Mouse (Mus musculus) heart, embryonic 13.5 days (tissue): ENCODE measurements at regions not wholly inside any gene's neighbourhood (a gene's known extent, or its start where the extent isn't known, plus 50 kb on each side); places are given as distances from the start of the nearest gene placed in this dataset.

Source experiments
- ATAC-seq: fragments of 200-750 bp; cut with Nextera tagmentation; 2 replicates; pipeline ENCODE4 v1.8.0; 2017; ENCODE audit warnings: moderate TSS enrichment; ENCODE audit not compliant: insufficient number of reproducible peaks, low FRiP score, low TSS enrichment; ENCODE audit errors: extremely low read depth
- H3K27ac ChIP-seq: fragments of 300-500 bp; sonication (generic); replicated peaks from 2 replicates; pipeline ENCODE4 v1.5.1; 2015; ENCODE audit warnings: moderate library complexity, mild to moderate bottlenecking, inconsistent platforms
- H3K27me3 ChIP-seq: fragments of 300-500 bp; sonication (generic); replicated peaks from 2 replicates; pipeline ENCODE4 v1.6.1; 2015; ENCODE audit warnings: mild to moderate bottlenecking, inconsistent platforms
- H3K36me3 ChIP-seq: fragments of 300-500 bp; sonication (generic); 2 replicates; pipeline ENCODE4 v1.6.1; 2015; ENCODE audit warnings: mild to moderate bottlenecking, inconsistent platforms
- H3K4me1 ChIP-seq: fragments of 300-500 bp; sonication (generic); 2 replicates; pipeline ENCODE4 v1.6.1; 2015; ENCODE audit warnings: inconsistent platforms
- H3K4me2 ChIP-seq: fragments of 300-500 bp; sonication (generic); 2 replicates; pipeline ENCODE4 v1.6.1; 2015; ENCODE audit warnings: inconsistent platforms, mild to moderate bottlenecking, moderate library complexity
- H3K4me3 ChIP-seq: fragments of 300-500 bp; sonication (generic); 2 replicates; pipeline ENCODE4 v1.5.1; 2015; ENCODE audit warnings: moderate library complexity, mild to moderate bottlenecking, inconsistent platforms
- H3K9ac ChIP-seq: fragments of 300-500 bp; sonication (generic); 2 replicates; pipeline ENCODE4 v1.6.1; 2015; ENCODE audit warnings: inconsistent platforms, mild to moderate bottlenecking, moderate library complexity
- H3K9me3 ChIP-seq: fragments of 300-500 bp; sonication (generic); 2 replicates; pipeline ENCODE4 v1.6.1; 2016; ENCODE audit warnings: inconsistent platforms
- WGBS: fragments of 180-500 bp; shearing (Covaris S2); methylation state at CpG from one replicate; pipeline ENCODE4 v1.1.7; 2015; ENCODE audit warnings: mixed read lengths; 5-methylcytosine and 5-hydroxymethylcytosine counted together

DNA sequence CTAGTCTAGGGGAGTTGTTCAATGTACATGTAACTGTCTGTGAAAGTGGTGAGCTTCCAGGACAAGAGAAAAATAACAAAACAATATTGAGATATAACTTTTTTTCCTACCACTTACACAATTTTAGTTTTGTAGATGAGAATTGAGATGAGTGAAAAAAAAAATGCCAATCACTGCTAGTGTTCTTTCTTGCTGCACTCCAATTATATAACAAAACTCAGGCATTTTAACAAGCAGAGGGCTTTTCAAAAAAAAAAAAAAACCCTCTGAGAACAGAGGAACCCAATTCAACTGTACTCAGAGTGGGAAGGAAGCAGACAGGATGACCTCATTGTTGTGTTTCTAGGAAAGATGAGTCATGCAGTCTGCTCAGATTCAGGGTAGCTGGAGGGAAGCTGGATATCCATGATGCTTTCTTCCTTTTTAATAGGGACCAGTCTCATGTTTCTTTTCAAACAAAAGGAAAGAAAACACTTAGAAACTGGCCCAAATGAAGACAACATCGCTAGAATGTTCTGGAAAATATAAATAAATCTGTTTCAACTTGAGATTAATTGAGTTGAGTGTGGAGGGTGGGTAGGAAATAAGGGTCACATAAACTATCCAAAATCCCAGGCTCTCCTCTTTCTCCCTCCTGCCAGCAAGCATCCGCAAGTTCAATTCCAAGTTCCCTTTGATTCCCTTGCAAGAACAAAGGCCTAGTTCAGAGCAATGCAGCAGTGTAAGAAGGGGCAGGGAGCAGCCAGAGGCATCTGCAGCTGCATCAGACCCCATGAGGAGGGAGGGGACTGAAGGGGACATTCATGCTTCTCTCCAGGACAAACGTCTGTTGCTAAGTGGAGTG lies 250.6 kb downstream of the Trib2 start:
- no peaks in the 10 kb centered on the region for H3K9me3 ChIP-seq
- no peak overlapping the region for H3K9ac ChIP-seq
- H3K4me1 ChIP-seq = peaks cover 13% of the 10 kb centered on the region
- WGBS = 38% methylated on average over 3 of the region's 3 CpGs
- H3K4me3 ChIP-seq = no peak overlapping the region
- no peak overlapping the region for H3K4me2 ChIP-seq
- H3K27me3 ChIP-seq = no peaks in the 10 kb centered on the region
- H3K36me3 ChIP-seq = no peaks in the 10 kb centered on the region
- peak overlapping the region; percentile 70 for H3K27ac ChIP-seq
- no peak for ATAC-seq

DNA sequence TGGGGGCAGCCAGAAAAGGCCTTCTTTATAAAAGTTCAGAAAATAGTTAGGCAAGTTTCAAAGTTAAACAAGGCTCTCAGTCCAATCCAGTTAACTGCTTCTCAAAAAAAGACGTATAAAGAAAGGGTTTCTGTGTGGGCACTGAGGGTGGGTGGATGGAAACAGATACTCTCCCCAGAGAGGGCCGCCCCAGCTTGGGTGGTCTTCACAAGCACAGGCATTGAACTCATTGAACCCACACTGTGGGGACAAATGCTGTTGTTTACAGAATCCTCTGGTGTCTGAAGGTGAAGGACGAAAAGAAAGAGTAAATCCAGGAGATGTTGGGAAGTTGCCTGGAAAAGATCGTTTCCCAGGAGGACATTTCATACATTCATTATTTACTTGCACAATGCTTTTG lies 253.9 kb downstream of the Trib2 start:
- H3K9me3 ChIP-seq = no peaks in the 10 kb centered on the region
- H3K27me3 ChIP-seq = no peaks in the 10 kb centered on the region
- H3K27ac ChIP-seq = no peak overlapping the region
- WGBS = 70% methylated on average over 4 of the region's 4 CpGs
- H3K4me1 ChIP-seq = peaks cover 13% of the 10 kb centered on the region
- no peak for ATAC-seq
- H3K36me3 ChIP-seq = no peaks in the 10 kb centered on the region
- H3K4me2 ChIP-seq = no peak overlapping the region
- no peak overlapping the region for H3K9ac ChIP-seq
- no peak overlapping the region for H3K4me3 ChIP-seq

DNA sequence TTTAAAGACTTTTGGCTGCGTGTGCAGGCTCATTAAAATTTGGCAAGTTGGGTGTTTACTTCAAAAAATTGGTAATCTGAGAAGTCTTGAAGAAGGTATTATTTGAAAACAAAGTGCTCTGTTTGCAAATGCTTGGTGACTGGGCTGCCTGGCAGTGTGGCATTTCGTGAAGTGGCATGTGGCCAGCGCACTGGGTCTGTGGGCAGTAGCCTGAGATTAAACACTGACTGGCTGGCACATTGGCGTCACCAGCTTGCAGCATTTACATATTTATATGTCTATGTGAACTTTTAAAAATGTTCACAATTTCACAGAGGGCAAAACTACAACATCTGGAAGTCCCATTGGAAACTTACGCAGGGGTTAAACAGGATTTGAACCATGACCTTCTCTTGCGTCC lies 261.3 kb downstream of the Trib2 start:
- Histone ChIP-seq H3K27ac (no peak overlapping the region), H3K9me3 (no peaks in the 10 kb centered on the region), H3K4me2 (no peak overlapping the region), H3K27me3 (no peaks in the 10 kb centered on the region), H3K4me3 (no peak overlapping the region), H3K9ac (no peak overlapping the region), H3K4me1 (no peaks in the 10 kb centered on the region), H3K36me3 (no peaks in the 10 kb centered on the region)
- ATAC-seq = no peak
- WGBS = 87% methylated on average over 6 of the region's 6 CpGs

DNA sequence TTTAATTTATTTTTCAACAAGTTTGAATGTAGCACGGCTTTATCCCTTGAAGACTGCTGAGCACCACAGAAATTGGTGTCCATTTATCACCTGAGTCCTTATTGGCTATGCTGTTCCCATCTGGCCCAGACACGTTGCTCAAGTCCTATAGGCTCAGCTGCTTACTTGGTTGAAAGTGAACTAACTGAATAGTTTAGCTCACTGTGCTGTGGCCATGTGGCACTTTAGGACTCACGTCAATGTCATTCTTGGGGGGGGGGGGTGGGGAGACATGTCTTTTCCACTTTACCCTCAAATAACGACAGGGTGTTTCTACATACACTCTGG lies 263.1 kb downstream of the Trib2 start:
- H3K9me3 ChIP-seq = no peaks in the 10 kb centered on the region
- no peak overlapping the region for H3K27ac ChIP-seq
- H3K4me3 ChIP-seq = no peak overlapping the region
- no peak for ATAC-seq
- H3K36me3 ChIP-seq = no peaks in the 10 kb centered on the region
- no peak overlapping the region for H3K9ac ChIP-seq
- no peaks in the 10 kb centered on the region for H3K27me3 ChIP-seq
- WGBS = 69% methylated on average over 4 of the region's 4 CpGs
- H3K4me2 ChIP-seq = no peak overlapping the region
- no peaks in the 10 kb centered on the region for H3K4me1 ChIP-seq

DNA sequence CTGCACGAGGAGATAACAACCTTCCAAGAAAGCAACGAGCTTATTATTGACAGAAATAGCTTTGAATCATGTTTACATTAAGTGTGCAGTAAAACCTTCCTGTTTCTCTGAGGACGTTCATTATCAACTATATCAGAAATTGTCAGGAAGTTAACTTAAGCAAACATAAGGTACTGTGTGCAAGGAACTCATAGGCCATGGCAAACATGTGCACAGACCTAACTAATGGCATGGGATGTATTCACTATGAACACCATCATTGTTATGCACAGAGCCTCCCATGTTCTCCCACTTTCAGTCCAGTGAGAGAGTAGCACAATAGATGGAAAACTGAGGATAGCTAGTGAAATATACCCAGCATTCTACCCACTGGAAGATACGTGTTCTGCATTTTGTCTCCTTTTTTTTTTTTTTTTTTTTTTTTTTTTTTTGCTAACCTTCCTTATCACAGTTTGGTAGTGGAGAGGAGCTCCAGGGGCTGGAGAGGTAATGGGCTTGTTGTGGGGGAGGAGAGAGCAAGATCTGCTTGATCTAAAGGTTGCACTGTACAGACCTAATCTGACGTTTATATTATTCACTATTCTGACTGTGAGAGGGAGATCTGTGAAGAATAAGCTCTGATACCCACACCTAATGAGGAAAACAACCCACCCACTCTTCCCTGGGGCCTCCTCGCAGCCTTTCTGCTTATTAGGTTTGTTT lies 263.6 kb downstream of the Trib2 start:
- 54% methylated on average over 6 of the region's 6 CpGs for WGBS
- Histone ChIP-seq H3K27ac (no peak overlapping the region), H3K9ac (no peak overlapping the region), H3K27me3 (no peaks in the 10 kb centered on the region), H3K4me2 (no peak overlapping the region), H3K36me3 (no peaks in the 10 kb centered on the region), H3K4me1 (no peaks in the 10 kb centered on the region), H3K9me3 (no peaks in the 10 kb centered on the region), H3K4me3 (no peak overlapping the region)
- no peak for ATAC-seq

DNA sequence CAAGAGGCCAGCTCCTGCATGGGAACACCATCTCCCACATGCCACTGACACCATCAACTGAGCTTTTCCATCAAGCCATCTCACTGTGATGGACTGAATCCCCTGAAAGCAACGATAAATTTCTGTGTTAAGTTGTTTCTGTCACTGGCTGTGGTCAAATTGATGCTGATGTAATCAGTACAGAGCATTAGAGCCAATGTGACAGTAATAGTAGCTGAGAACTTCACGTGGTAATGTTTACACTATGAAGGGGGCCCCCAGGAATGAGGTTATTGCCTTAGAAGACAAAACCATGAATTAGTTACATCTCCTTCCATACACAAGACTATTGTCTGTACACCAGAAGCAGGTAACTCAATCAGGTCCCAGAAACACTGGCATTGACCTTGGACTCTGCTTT lies 264.5 kb downstream of the Trib2 start:
- H3K9me3 ChIP-seq = no peaks in the 10 kb centered on the region
- no peak overlapping the region for H3K4me3 ChIP-seq
- no peaks in the 10 kb centered on the region for H3K36me3 ChIP-seq
- no peak overlapping the region for H3K4me2 ChIP-seq
- no peak for ATAC-seq
- no peaks in the 10 kb centered on the region for H3K4me1 ChIP-seq
- no peak overlapping the region for H3K27ac ChIP-seq
- no peaks in the 10 kb centered on the region for H3K27me3 ChIP-seq
- WGBS = 66% methylated on average over 2 of the region's 2 CpGs
- H3K9ac ChIP-seq = no peak overlapping the region

DNA sequence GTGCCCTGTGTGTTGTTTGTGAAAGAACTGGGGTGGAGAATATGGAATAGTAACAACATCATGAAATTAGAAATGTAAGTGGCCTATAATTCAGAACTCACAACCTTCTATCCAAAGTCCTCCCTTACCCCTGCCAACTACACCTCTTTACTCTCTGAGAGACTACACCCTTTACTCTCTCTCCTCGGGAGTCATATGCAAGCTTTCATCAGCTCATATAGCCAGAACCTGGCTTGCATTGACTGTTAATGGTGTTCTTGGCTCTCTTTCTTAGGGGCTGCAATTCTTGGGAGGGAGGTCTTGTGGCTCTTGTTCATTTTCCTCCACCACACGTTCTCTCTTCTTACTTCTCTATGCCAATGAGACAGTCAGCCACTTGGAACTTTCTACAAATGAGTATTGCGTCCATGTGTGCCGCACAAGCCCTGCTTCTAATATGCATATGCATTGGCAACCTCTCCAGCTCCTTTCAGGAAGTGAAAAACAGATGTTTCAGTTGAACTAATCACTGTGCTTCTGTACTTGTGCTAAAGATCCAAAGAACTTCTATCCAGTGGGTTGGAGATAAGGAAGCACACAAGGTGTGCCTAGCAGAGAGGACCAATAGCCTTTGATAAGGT lies 265.3 kb downstream of the Trib2 start:
- no peaks in the 10 kb centered on the region for H3K36me3 ChIP-seq
- no peaks in the 10 kb centered on the region for H3K4me1 ChIP-seq
- H3K4me2 ChIP-seq = no peak overlapping the region
- no peak for ATAC-seq
- no peaks in the 10 kb centered on the region for H3K9me3 ChIP-seq
- no peaks in the 10 kb centered on the region for H3K27me3 ChIP-seq
- H3K9ac ChIP-seq = no peak overlapping the region
- WGBS = 74% methylated on average over 4 of the region's 4 CpGs
- H3K4me3 ChIP-seq = no peak overlapping the region
- H3K27ac ChIP-seq = no peak overlapping the region

DNA sequence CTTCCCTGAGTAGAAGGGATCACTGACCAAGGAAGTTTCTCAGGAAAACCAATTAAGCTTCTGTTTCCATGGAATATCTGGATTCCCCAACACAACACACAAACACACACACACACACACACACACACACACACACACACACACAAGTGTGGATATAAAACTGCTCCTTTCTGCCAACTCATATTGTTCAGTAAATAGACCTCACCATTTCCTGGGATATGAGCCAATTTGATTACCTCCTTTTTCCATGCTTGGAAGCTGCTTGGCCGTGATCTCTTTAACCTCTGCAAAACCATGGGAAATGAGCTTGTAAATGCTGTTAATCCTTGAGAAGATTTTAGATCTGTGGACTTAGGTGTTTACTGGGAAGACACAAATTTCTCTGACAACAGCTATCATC lies 272.4 kb downstream of the Trib2 start:
- Histone ChIP-seq H3K9ac (no peak overlapping the region), H3K4me1 (0 out of 2 replicates have a peak, but pooled peaks cover 6% of the 10 kb centered on the region), H3K36me3 (no peaks in the 10 kb centered on the region), H3K4me2 (no peak overlapping the region), H3K9me3 (no peaks in the 10 kb centered on the region), H3K27me3 (no peaks in the 10 kb centered on the region), H3K27ac (0 out of 2 replicates have a peak overlapping the region, but pooled peaks have one; percentile 6), H3K4me3 (no peak overlapping the region)
- no peak for ATAC-seq
- 23% methylated on average over 1 of the region's 1 CpGs for WGBS

DNA sequence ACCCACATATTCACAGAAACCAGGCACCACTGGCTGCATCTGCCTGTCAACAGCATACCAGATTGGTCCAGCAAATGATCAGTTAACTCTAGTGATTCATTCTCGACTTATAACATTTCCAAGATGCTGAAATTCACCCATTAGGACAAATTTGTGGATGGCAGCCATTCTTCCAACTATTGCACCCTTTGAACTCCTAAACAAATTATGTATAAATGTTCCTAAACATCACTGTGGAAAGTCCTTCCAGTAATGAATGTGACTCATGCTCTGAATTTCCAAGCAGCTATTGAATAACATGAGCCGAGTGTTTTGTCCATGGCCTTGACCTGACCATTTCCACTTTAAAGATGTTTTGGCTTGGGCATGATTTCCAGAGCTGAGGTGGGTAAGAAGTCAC lies 274.2 kb downstream of the Trib2 start:
- 0 out of 2 replicates have a peak, but pooled peaks cover 6% of the 10 kb centered on the region for H3K4me1 ChIP-seq
- no peak overlapping the region for H3K4me3 ChIP-seq
- no peak overlapping the region for H3K9ac ChIP-seq
- H3K4me2 ChIP-seq = no peak overlapping the region
- ATAC-seq = no peak
- H3K27me3 ChIP-seq = no peaks in the 10 kb centered on the region
- no peak overlapping the region for H3K27ac ChIP-seq
- no peaks in the 10 kb centered on the region for H3K9me3 ChIP-seq
- WGBS = 65% methylated on average over 2 of the region's 2 CpGs
- no peaks in the 10 kb centered on the region for H3K36me3 ChIP-seq

DNA sequence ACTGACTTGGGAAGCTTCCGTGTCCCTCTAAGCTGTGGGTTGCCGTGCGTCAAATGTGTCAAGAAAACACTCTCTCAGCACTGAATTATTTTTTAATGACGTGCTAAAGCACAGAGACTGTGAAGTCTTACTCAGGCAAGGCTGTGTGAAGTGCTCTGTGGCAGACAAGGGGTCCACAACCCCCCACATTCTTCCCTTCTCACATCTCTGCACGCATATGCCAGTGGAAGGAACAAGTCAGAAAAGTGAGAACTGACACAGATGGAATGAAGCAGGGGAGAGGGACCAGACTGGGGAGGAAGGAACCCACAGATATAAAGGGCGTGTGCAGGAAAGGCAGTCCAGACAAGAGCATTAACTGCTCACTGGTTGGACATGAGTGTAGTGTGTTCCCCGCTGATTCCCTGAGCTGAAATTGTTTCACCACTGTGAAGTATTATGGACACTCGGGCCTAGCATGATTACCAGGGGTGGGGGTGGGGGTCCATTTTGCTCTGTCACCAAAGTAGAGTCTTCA lies 279.8 kb downstream of the Trib2 start:
- H3K4me1 ChIP-seq = peaks cover 12% of the 10 kb centered on the region
- no peak for ATAC-seq
- 47% methylated on average over 8 of the region's 8 CpGs for WGBS

DNA sequence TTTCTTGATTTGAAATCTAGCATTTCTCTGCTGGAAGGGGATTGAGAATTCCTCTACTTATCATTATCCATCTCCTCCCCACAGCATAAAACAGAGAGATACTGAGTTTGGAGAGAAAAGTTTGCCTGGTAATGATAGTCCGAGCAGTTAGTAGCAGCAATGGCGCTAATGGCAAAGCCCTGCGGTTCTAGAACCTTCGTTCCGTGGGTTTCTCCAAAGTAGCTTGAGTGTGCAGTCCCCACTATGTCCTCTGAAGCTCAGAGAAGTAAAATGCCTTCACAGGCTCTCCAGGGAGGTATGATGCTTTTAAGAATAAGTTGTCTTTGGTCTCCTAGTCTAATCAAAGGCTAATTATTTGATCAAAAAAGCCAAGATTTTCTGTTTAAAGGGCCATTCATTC lies 280.5 kb downstream of the Trib2 start:
- Histone ChIP-seq H3K4me1 (peaks cover 12% of the 10 kb centered on the region), H3K9ac (no peak overlapping the region), H3K4me3 (no peak overlapping the region), H3K36me3 (no peaks in the 10 kb centered on the region), H3K4me2 (no peak overlapping the region), H3K27me3 (no peaks in the 10 kb centered on the region), H3K9me3 (no peaks in the 10 kb centered on the region), H3K27ac (no peak overlapping the region)
- WGBS = 85% methylated on average over 5 of the region's 5 CpGs
- ATAC-seq = no peak

More for the DNA sequence above, 279.8 kb downstream of the Trib2 start:
- no peak overlapping the region for H3K27ac ChIP-seq
- no peaks in the 10 kb centered on the region for H3K36me3 ChIP-seq
- H3K27me3 ChIP-seq = no peaks in the 10 kb centered on the region
- H3K4me2 ChIP-seq = no peak overlapping the region
- H3K4me3 ChIP-seq = no peak overlapping the region
- no peaks in the 10 kb centered on the region for H3K9me3 ChIP-seq
- 0 out of 2 replicates have a peak overlapping the region, but pooled peaks have one; percentile 10 for H3K9ac ChIP-seq
